Mouse (Mus musculus) brown adipose tissue, adult 24 weeks (tissue): Measurements from ENCODE around the gene Sdf4. TPM values are rescaled to one million over a fixed set of nuclear protein-coding genes. Genes with fewer than 3 reads are reported as not detected.
A peak's percentile ranks its signal among the peaks of the same experiment; 100 is the strongest.

ENCODE experiments used
- H3K27ac ChIP-seq: fragments of 200-500 bp; replicated peaks from 2 replicates; pipeline ENCODE4 v1.5.1; 2012; ENCODE audit warnings: low read depth, mild to moderate bottlenecking, low read length
- H3K4me1 ChIP-seq: fragments of 200-500 bp; 2 replicates; pipeline ENCODE4 v1.6.1; 2012; ENCODE audit warnings: low read length, mixed read lengths; ENCODE audit not compliant: control insufficient read depth, insufficient read depth, insufficient read length
- H3K4me3 ChIP-seq: fragments of 200-500 bp; 2 replicates; pipeline ENCODE4 v1.5.1; 2012; ENCODE audit warnings: low read depth, mild to moderate bottlenecking, low read length, moderate library complexity; ENCODE audit not compliant: insufficient read depth
- polyA plus RNA-seq: library from polyadenylated mRNA; stranded (reverse); fragments of >200 nt; gene quantifications from 2 replicates; pipeline ENCODE4 v1.2.4, GENCODE M21; 2012; ENCODE audit not compliant: missing spikeins, insufficient read depth, insufficient read length

The Sdf4 gene
- polyA plus RNA-seq, 1 experiment: 138 TPM

GRCm38 (mm10) chr4:156026013-156026412, 33.3 kb downstream of the Sdf4 start, which contains the start of gene Tnfrsf18:
TSS of gene Tnfrsf18 (plus strand) at chr4:156026164.
- Histone ChIP-seq H3K27ac (no peak within 1 kb of the TSS), H3K4me1 (no peaks in the 10 kb centered on the region; the same call in 1 of the 2 replicates), H3K4me3 (no peak within 1 kb of the TSS)

GRCm38 (mm10) chr4:156028580-156028979, 35.9 kb downstream of the Sdf4 start:
- Histone ChIP-seq H3K4me1 (peaks cover 11% of the 10 kb centered on the region), H3K4me3 (no peak overlapping the region)

GRCm38 (mm10) chr4:156030651-156031118, 38.0 kb downstream of the Sdf4 start:
- Histone ChIP-seq H3K4me1 (peaks cover 11% of the 10 kb centered on the region), H3K27ac (no peak overlapping the region), H3K4me3 (peak overlapping the region; percentile 85)

More at GRCm38 (mm10) chr4:156028580-156028979, 35.9 kb downstream of the Sdf4 start:
- H3K27ac ChIP-seq: no peak overlapping the region

- Histone ChIP-seq H3K27ac (peak overlapping the region; percentile 55), H3K4me1 (peaks cover 11% of the 10 kb centered on the region)
Measured at GRCm38 (mm10) chr4:156031255-156031592, 38.6 kb downstream of the Sdf4 start.

GRCm38 (mm10) chr4:156031593-156032391, 39.1 kb downstream of the Sdf4 start:
- peak overlapping the region; percentile 85 for H3K4me3 ChIP-seq
- H3K27ac ChIP-seq: peak overlapping the region; percentile 76
- peaks cover 11% of the 10 kb centered on the region for H3K4me1 ChIP-seq

More at GRCm38 (mm10) chr4:156031255-156031592, 38.6 kb downstream of the Sdf4 start:
- peak overlapping the region; percentile 85 for H3K4me3 ChIP-seq

- peaks cover 11% of the 10 kb centered on the region for H3K4me1 ChIP-seq
- H3K4me3 ChIP-seq: no peak overlapping the region
- H3K27ac ChIP-seq: no peak overlapping the region
Measured at GRCm38 (mm10) chr4:156032856-156033255, 40.2 kb downstream of the Sdf4 start.

- Histone ChIP-seq H3K4me3 (no peak overlapping the region), H3K27ac (no peak overlapping the region), H3K4me1 (peaks cover 11% of the 10 kb centered on the region)
Measured at GRCm38 (mm10) chr4:156033476-156034119, 40.9 kb downstream of the Sdf4 start.

GRCm38 (mm10) chr4:156034301-156034700, 41.6 kb downstream of the Sdf4 start:
- Histone ChIP-seq H3K27ac (no peak overlapping the region), H3K4me3 (no peak overlapping the region), H3K4me1 (peaks cover 11% of the 10 kb centered on the region)

GRCm38 (mm10) chr4:156034901-156035300, 42.2 kb downstream of the Sdf4 start:
- Histone ChIP-seq H3K27ac (no peak overlapping the region), H3K4me3 (peak overlapping the region; percentile 31), H3K4me1 (peaks cover 11% of the 10 kb centered on the region)

GRCm38 (mm10) chr4:156044754-156045153, 52.1 kb downstream of the Sdf4 start:
- H3K27ac ChIP-seq: no peak overlapping the region
- H3K4me3 ChIP-seq: no peak overlapping the region
- no peaks in the 10 kb centered on the region for H3K4me1 ChIP-seq

GRCm38 (mm10) chr4:156049779-156050178, 57.1 kb downstream of the Sdf4 start:
- H3K4me1 ChIP-seq: no peaks in the 10 kb centered on the region
- no peak overlapping the region for H3K27ac ChIP-seq
- H3K4me3 ChIP-seq: no peak overlapping the region

GRCm38 (mm10) chr4:156050391-156050980, 57.8 kb downstream of the Sdf4 start:
- Histone ChIP-seq H3K4me1 (no peaks in the 10 kb centered on the region), H3K4me3 (no peak overlapping the region)

GRCm38 (mm10) chr4:156053113-156053512, 60.4 kb downstream of the Sdf4 start:
- no peak overlapping the region for H3K27ac ChIP-seq
- no peak overlapping the region for H3K4me3 ChIP-seq
- H3K4me1 ChIP-seq: no peaks in the 10 kb centered on the region

More at GRCm38 (mm10) chr4:156050391-156050980, 57.8 kb downstream of the Sdf4 start:
- H3K27ac ChIP-seq: no peak overlapping the region

GRCm38 (mm10) chr4:156054130-156054529, 61.5 kb downstream of the Sdf4 start:
- no peak overlapping the region for H3K27ac ChIP-seq
- no peaks in the 10 kb centered on the region for H3K4me1 ChIP-seq
- no peak overlapping the region for H3K4me3 ChIP-seq

- no peak overlapping the region for H3K27ac ChIP-seq
- H3K4me3 ChIP-seq: no peak overlapping the region
Measured at GRCm38 (mm10) chr4:156054606-156055005, 61.9 kb downstream of the Sdf4 start.

More at GRCm38 (mm10) chr4:156054606-156055005, 61.9 kb downstream of the Sdf4 start:
- no peaks in the 10 kb centered on the region for H3K4me1 ChIP-seq
